Mouse (Mus musculus): ENCODE measurements around the gene Pik3r4.

The Pik3r4 gene

DNA sequence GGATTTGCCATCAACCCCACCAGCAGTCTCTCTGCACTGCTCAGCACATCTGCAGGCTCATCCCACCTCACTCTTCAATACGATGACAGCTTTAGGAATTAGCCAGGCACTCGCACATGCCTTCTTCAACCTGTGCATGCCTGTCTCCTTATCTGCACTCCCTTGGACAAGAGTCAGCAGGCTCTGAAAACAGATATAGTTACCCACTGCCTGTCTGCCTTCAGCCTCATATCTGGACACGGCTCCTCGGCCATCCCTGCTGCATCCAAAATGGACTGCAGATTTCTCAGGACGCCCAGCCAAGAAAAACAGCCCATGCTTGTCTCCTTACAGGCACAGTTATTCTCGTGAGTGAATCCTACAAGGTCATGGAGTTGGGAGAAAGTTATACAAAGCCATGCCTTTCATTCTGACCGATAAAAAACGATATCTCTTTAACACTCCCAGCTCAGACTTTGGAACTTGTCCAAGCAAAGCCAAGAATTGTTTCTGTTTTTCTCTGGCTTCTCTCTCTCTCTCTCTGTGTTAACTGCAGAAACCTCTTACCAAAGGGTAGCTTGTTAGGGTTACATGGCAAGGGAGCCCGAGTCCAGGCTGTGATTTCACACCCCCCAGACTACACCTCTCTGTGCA is 55.1 kb downstream of the Pik3r4 start:
- DNase-seq (ENCODE audit: low spot score) = no peak

DNA sequence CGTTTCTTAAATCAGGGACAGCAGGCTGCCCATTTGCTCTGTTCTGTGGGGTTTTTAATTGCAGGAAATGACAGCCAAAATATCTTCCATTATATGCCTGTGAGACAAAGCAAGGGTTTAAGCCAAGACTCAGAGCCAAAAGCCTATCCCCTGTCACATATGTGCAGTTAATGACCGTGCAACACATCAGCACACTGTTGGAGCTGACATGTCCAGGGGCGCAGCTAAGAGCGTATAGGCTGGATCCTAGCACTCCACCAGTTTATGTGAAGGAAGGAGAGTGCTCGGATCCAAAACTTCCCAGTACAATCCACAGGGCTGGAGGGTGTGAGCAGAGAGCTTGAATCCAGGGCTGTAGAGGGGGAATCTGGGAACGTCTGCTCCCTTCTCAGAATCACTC is 57.9 kb downstream of the Pik3r4 start:
- no peak for DNase-seq (ENCODE audit: low spot score)

DNA sequence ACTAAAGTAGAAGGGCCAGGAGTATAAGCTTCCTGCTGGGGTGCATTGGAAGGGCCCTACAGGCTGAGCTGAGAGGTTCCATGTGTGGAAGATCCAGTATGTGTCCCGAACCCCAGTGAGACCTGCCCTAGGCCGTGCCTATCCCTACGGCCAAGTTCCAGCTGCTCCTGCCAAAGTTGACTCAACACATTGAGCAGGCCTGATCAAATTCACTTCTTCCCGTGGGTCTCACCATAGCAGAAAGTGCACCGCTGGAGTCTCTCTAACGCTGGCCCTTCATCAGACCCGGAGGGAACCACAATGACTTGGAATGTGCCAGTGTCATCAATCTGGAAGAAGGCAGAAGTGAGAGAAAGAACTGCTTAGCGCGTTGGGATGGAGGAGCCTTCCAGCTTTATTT is 59.2 kb downstream of the Pik3r4 start:
- no peak for DNase-seq (ENCODE audit: low spot score)

DNA sequence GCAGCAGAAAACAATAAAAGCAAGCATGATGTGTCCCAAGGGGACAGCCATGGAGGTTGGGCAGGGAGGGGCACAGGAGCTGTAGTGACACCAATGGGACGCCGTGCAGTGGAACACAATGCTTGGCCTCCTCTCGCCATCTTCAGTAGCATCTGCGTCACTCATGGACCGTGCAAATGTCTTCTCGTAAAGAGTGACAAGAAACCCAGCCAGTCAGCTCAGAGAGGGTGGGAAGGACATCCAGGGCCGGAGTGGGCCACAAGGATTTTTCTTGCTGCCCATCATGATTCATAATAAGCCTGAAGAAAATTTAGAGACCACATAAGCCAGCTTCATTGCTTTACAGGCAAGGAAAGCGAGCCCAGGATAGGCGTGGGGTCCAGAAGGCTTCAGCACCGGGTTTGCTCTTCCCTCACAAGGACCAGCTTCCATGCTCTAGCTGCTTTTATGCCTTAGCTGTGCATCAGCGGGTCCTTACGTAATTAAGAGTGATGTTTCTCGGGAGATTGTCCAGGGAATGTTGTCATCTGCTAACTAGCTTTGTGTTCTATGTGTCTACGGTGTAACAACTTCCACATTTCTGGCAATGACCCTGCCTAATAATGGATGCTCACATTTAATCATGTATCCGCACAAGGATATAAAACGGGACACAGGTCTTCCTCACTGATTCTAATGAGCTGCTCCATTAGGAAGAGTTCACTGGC is 61.6 kb downstream of the Pik3r4 start:
- DNase-seq (ENCODE audit: low spot score) = no peak

DNA sequence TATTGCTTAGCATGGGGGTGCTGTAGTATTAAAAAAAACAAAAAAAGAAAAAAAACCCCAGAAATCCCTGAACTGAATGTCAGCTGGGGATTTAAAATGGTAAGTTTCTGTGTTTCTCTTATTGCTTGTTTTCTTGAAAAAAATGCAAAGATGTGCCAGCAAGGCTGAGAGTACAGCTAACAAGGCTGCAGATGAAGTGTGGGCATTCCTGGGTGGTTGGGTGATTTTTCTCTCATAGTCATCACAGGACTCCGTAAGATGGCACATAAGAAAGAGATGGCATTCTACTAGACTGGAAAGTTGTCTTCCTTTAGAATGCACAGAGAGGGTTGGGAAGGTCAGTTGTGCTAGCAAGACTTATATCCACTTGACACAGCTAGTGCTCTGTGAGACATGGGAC is 62.2 kb downstream of the Pik3r4 start:
- DNase-seq (ENCODE audit: low spot score) = no peak

DNA sequence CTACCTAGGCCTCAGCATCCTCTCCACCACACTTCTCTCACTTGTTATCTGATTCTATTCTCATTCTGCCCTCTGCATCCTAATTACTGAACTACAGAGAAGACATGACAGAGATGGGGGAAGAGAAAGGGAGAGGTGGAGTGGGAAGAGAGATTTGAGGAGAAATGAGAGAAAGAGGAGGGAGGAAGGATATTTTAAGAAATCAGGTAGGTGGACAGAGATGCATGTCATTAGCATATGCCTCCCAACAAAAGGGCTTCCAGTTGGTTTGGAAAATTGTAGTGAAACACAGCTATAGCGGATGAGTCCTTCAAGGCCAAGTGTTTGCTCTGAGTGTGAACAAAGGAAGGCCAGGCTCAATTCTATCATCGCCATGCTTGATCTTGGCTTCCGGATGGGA is 69.3 kb downstream of the Pik3r4 start:
- no peak for DNase-seq (ENCODE audit: low spot score)

DNA sequence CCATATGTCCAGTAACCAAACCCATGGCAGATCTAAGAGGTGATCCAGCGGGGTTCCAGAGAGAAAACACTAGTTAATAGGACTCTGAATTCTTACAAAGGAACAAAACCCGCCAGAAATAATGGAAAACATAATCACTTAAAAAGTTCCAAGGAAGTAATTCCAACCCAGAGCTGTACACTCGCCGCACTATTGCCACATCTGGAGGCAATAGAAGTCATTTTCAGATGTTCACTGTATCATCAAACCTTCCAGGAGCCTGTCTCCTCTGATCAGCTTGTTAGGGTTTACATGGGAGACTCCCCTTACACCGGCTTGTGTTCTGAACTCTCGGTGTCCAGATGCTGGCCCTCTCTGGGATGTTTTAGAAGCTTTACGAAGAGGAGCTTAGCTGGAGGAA is 76.6 kb downstream of the Pik3r4 start:
- DNase-seq (ENCODE audit: low spot score) = no peak

DNA sequence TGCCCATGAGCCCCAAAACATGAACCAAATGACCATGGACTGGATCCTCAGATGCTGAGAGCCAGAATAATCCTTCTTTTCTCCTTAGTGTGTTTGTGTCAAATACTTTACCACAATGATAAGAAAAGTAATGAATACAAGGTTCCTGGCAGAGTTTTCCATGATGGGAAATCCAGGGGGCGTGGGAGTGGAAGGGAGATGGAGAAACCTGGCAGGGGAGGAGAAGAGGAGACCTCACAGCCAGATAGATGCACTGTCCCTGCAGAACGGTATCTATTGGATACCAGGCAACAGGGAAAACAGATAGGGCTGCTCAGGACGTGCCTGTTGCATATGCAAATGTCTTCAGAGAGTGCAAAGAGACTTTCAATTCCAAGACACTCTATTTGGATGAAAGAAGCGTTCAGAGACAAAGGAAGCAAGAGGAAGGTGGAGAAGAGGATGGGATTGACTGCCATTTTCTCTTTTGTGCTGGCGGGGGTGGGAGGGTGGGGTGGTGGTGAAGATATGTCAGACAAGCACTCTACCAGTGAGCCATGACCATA is 77.1 kb downstream of the Pik3r4 start:
- DNase-seq (ENCODE audit: low spot score) = no peak

DNA sequence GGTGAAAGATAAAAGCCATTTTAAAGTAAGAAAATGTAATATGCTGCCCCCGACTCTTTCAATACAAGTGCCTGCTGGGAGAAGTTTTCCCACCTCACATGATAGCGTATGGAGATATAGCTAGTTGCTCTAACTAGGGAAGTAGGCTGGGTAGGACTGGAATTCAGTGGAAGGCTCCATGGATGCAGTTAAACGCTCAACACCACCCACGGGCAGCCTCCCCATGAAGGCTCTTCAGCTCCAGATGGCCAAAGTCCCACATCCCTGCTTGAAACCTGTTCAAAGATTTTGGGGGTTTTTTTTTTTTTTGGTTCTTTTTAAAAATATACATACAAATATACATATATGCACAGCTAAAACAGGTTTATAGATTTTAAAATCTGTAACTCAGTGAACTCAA is 77.7 kb downstream of the Pik3r4 start:
- no peak for DNase-seq (ENCODE audit: low spot score)

DNA sequence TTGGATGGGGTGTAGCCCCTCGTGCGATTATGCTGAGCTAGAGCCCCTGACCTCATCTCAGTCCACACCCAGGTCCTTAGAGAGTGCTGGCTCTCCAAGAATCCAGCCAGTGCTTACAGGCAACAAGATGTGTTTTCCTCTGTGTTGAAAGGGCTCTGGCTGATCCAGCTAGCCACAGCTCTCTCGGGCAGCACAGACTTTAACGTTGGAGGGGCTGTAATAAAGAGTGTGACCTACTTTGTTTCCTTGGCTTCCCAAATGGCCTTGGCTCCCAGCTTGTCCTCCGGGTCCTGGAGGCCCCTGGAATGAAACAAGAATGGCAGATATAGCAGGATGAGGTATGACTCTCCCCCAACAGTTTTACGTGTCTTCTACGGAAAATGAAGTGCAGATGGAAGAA is 89.2 kb downstream of the Pik3r4 start:
- no peak for DNase-seq (ENCODE audit: low spot score)

DNA sequence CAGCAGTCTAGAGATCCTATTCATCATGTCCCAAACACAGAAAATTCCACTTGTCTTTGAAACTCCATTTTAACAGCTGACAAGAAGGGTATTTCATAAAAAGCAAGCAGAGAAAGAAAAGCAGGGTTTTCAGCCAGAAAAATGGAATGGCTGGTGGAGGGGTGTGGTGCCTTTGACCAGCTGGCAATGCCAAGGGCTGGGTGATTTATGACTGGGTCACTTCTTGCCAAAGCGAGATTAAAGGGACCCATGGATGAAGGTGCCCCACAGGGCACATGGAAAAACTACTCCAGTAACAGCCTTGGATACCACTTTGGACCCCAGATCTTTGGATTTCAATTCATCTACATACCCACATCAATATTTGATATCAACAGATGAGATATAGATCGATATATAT is 91.9 kb downstream of the Pik3r4 start:
- no peak for DNase-seq (ENCODE audit: low spot score)

DNA sequence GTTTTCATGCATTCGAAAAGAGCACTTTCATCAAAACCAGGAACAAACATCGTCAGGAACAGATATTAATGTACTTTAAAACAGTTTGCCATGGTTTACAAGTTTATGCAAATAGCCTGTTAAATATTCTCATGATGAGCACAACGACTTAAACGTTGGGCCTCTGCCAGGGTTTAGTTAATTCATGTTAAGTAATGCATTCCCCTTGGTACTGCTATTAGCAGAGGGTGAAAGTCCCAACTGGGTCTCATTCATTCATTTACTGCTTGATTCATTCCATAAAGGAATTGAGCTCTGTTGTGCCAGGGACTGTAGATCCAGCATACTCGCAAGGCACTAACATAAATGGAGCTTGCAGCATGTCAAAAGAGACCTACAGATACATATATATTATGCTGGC is 92.4 kb downstream of the Pik3r4 start:
- DNase-seq (ENCODE audit: low spot score) = no peak
